Mouse (Mus musculus) cerebellum, adult 9-11 months (tissue): ENCODE data around the gene Cope.
A peak's percentile ranks its signal among the peaks of the same experiment; 100 is the strongest.

Experiments used
- DNase-seq: peaks from one replicate; pipeline ENCODE4 v3.0.0; 2022

Gene Cope

GRCm38 (mm10) chr8:70351035-70351999 lies 49.0 kb downstream of the Cope start:
- DNase-seq = peak; percentile 73

DNA sequence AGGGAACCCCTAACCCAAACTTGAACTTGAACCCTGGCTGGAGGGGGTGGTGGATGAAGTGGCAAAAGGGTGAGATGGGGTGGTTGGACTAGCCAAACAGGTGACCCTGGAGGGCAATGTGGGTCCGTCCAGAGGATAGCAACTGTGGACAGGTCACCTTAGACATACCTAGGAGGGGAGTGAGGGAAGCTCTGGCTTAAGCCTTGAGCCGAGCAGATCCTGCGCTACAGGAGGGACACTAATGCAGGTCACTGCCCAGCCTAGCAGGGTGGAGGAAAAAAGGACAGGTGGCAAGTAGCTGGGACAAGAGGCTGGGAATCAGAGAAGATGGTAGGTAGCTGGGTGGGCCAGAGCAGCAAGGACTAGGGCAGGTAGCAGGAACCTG lies 49.7 kb downstream of the Cope start:
- DNase-seq = no peak

DNA sequence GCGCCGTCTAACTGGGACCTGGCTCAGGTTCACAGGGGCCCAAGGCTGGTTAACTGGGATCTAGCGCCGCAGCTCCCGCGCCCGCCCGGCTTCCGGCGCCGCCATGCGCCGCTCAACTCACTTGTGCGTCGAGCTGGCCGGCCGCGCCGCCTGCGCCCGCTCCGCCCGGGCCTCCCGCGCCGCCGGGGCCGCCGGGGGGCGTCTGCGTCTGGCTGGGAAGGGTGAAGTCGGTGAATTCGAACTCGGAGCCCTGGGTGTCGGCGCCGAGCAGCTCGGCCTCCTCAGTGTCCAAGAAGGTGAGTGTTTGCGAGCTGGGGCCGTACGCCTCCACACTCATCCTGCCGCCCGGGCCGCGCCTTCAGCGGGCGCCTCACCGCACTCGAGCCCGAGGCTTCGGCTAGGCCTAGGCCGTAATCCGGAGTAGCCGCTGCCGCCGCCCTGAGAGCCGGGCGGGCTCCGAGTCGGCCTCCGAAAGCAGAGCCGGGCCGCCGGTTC lies 50.4 kb downstream of the Cope start:
- no peak for DNase-seq

GRCm38 (mm10) chr8:70353194-70353817 lies 51.0 kb downstream of the Cope start, which contains the start of gene Upf1:
Gene Upf1 (minus strand): TSS chr8:70353278.
- DNase-seq = peak; percentile 100

- no peak for DNase-seq
These were observed 51.7 kb downstream of the Cope start for GRCm38 (mm10) chr8:70354004-70354403.

DNA sequence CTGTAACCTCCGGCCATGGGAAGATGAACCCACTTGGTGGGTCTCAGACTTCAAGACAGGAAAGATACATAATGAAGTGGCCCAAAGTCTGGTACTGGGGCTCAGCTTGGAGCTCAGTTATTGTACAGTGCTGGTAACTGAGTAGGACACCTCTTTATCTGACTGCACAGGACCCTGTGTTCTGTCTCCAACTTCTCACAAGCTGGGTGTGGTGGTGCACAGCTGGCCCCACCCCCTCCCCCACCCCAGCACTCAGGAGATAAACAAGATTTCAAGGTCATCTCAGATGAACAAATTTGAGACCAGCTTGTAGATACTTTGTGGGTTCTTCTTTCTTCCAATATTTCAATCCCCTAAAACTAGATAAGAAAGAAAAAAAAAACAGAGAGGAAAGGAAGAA lies 53.8 kb downstream of the Cope start:
- no peak for DNase-seq

DNA sequence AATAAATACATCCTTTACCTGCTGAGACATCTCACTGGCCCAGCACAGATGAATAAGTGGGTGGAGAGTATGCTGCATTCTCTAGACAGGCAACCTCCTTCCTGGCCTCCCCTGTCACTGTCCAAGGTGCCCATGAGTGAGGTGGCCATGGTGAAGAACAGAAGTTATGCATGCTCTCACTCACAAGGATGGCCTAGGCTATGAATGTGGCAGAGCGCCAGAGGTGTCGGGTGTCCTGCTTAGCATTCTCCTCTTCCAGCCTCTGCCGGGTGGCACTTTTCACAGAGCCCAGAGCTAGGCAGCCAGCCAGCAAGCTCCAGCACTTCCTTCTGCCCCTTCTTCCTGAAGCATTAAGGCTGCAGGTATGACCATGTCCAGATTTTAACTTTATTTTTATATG lies 57.1 kb downstream of the Cope start:
- DNase-seq = no peak

GRCm38 (mm10) chr8:70360769-70361168 lies 58.5 kb downstream of the Cope start:
- no peak for DNase-seq

- no peak for DNase-seq
These were observed 59.2 kb downstream of the Cope start for GRCm38 (mm10) chr8:70361484-70362032.
